Mouse (Mus musculus): Measurements from ENCODE around the gene Clcnkb.

DNA sequence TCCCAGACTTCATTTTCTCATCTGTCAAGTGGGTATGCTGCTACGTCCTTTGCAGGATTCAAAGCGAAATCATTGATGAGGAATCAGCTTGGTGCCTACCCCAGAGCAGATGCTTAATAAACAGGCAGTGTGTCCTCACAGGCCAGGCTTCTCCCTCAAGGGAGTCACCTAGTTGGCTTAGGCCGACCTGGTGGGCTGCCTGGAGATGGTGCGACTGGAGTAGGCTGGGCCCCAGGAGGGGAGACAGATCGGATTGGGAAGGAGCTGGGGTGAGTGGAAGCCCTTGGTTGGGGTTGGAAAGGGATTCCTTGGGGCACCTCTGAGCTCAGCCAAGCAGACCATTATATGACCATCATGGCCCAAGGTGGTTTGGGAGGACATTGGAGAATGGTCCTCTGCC, 43.4 kb downstream of the Clcnkb start:
- TF ChIP-seq POLR2A (IDR thresholded peaks at IDR 0.05; ENCODE audit: extremely low read depth, insufficient read depth, low read length) = no peak
- TF ChIP-seq CTCF (IDR thresholded peaks at IDR 0.05; ENCODE audit: low read depth, low read length) = no peak
